Mouse (Mus musculus) layer of hippocampus, postnatal 14 days (tissue): ENCODE data around the gene Cbx2. TPM values are rescaled to one million over a fixed set of nuclear protein-coding genes. Genes with fewer than 3 reads are reported as not detected.

Source experiments
- DNase-seq, 2 experiments: peaks; one replicate each; pipeline ENCODE4 v3.0.0; 2021 to 2022; ENCODE audit warnings: low spot score in 2 of 2, mixed read lengths in 1 of 2
- total RNA-seq, 2 experiments: library from RNA; stranded (reverse); gene quantifications; 2 replicates each; pipeline ENCODE4 v1.2.3; 2021

The Cbx2 gene
- total RNA-seq, 2 experiments from 2014 or later, result 3.6 to 4.2 TPM

- DNase-seq, result no peak
Observed at GRCm38 (mm10) chr11:119014455-119014854, 8.3 kb upstream of the Cbx2 start.

DNA sequence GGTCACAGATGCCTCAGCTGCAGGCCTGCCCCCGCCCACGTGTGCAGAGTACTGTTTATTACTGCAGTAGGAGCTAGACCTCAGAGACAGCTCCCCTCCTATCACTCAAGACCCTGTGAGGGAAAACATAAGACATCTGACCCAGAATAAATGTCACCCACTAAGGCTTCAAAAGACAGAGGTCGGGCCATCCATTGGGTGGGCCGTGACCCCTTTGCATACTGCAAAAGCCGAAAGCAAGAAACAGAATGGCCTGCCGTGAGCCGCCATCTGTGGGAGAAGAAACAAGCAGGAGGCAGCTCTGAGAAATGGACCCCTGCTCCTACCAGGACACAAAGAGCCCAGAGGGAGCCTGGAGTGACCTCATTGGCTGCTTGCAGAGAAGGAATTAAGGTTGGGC lies 5.3 kb upstream of the Cbx2 start:
- no peak for DNase-seq

GRCm38 (mm10) chr11:119021180-119021579 lies 1.6 kb upstream of the Cbx2 start:
- no peak for DNase-seq

DNA sequence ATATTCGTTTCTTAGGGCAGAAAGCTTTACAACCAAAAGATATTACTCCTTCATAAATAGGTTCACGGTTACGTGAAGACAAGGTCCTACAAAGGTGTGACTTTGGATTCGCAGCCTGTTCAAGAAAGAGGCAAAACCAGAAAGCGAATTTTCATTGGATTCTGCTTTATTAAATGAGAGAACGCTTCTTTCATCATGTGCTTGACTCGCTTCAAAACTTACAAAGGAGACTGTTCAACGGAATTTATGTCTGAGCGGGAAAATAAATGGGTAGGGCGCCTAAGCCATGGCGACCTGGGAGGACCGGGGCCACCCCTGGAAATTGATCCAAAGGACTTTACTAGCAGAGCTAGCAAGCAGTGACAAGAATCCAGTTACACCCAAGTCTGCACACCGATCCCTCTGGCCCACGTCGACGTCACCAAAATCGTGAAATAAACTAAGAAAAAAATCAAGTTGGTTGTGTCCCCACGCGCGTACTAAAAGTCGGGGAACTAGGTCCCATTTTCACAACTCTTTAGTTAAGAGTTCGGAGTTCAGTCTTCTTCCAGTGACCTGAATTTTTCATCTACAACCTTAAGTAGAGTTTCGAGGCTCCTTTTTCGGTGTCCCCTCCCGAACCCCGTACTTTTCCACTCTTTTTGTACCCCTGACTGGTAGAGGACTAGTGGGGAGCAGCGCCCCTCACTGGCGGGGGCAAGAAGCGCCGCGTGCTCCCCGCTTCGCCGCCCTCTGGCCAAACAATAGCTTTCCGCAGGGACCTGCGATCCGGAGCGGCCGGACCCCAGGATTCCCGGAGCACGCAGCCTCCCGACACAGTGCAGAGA lies 481 bp upstream of the Cbx2 start:
- no peak for DNase-seq

- no peak for DNase-seq
Observed at GRCm38 (mm10) chr11:119023616-119023980, 836 bp downstream of the Cbx2 start.

- DNase-seq, result no peak
Observed at GRCm38 (mm10) chr11:119024260-119024659, 1.5 kb downstream of the Cbx2 start.

DNA sequence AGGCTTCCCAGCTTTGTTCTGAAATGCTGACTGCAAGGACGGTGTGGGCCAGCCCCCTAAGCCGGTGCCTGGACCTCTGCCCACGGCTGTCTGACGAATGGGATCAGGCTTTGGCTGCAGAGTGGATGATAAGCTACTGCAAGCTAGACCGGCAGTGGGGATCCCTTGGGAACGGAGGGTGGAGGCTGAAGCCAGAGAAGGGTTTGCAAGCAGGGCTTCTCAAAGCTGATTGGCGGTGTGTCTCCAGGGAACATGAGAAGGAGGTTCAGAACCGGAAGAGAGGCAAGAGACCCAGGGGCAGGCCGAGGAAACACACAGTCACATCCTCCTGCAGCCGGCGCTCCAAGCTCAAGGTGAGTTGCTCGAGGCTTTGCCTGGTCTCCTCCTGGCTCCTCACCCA lies 3.4 kb downstream of the Cbx2 start:
- DNase-seq, result no peak

DNA sequence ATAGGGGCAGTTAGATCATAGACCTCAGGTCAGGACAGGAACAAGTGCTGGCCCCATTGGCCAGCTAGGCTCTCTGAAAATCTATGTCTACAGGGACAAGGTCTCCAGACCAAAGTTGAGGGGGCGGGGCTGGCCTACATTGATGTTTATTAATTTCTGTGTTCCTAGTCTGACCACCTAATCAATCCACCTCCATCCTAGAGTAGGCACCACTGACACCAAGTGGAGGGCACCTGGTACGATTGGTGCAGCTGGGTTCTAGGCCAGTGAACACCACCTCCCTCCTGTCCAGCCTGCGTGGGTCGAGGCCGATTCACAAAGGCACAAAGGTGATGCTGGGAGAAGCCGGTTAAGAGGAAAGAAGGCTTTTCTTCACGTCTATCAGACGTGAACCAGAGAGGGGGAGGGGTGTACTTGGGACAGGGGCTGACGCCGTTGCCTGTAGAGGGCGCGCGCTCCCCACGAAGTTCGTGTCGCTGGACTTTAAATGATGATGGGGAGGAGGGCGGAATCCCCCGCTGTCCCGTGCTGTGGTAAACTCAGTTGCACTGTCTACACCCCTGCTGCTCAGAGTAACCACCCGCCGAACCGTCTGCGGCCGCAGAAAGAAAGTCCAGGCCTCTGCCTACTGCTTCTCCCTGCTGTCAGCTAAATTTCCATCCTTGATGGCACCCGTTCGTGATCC lies 11.3 kb downstream of the Cbx2 start:
- peak; percentile 81 for DNase-seq

- no peak for DNase-seq
Observed at GRCm38 (mm10) chr11:119034635-119035034, 11.9 kb downstream of the Cbx2 start.

DNA sequence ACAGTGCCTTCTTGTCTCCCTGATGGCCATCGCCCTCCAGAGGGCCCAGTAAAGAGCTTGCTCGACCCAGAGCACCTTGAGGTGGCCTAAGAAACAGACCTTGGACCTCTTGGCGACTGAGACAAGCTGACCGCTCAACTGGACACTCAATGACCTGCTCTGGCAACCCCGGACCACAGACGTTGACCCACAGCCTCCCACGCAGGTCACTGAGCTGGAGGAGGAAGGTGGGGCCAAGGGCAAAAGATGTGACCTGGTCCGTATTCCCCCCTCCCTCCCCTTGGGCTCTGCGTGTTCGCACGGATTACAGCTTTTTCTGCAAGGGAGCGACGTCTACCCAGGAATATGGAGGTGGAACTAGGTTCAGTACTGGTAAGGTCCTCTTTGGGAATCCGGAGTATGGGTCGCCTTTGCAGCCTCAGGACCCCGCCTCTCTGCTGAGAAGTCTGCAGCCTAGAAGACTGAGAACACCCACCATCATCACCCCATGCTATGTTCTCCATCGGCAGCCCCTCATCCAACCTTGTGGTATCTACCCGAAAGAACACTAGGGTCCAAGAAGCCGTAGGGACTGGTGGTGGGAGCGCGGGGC lies 12.4 kb downstream of the Cbx2 start:
- DNase-seq, result no peak

GRCm38 (mm10) chr11:119035686-119036165 lies 13.0 kb downstream of the Cbx2 start:
- no peak for DNase-seq

DNA sequence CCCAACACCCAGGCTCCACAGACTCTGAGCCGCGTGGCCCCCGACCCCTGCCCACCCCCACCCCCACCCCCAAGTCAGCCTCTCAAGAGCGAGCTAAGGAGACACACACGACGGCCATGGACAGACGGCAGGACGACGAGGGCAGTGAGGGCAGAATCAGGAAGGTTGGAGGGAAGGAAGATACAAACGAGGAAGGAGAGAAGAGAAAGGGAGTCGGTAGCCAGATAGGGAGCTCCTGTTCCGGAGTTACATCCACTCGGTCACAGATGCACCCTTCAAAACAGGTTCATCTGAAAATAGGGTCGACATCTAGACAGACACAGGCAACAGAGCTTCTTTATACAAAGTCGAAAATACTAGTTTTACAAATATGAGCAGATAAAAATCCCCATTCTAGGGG lies 13.7 kb downstream of the Cbx2 start:
- DNase-seq, result no peak

DNA sequence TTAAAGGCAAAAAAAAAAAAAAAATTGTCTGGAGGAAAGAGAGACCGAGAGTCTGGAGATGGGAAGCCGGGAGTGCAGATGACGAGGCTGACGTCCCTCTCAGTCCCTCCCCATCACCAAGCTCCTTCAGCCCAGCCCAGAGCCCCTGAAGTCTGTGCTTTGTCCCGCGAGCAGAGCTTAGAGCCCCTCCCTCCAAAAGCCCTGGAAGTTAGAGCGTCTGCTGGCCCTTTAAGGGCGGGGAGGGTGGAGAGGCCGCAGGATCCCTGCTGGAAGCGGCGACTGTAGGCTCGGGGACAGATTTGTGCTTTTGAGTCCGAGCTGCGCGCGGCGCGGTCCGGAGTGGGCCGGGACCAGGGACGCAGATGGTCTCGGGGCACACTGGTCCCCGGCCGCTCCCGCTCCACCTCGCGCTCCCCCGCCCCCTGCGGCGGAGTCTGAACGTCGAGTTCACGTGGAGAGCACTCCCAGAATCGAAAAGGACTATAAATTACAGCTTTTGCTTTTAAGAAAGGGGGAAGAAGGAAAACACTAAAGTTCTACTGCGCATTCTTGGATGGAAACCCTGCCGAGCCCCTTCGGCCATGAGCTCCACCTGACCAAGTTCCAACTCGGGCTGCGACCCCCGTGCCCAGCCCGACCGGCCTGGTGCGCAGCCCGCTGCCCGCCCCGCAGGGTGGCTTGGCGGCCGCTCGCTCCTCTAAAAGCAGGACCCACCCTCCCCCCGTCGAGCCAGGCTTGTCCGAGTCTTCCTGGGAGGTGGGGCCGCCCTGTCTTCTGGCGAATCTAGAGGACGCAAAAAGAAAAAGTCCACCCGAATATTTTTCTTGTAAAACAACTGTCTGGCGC lies 14.4 kb downstream of the Cbx2 start:
- no peak for DNase-seq

GRCm38 (mm10) chr11:119037780-119038401 lies 15.1 kb downstream of the Cbx2 start:
- DNase-seq, result no peak

GRCm38 (mm10) chr11:119038744-119039484 lies 16.2 kb downstream of the Cbx2 start:
- DNase-seq, result no peak

- no peak for DNase-seq
Observed at GRCm38 (mm10) chr11:119039732-119040512, 17.2 kb downstream of the Cbx2 start.

GRCm38 (mm10) chr11:119040600-119041324 lies 18.0 kb downstream of the Cbx2 start, which contains the start of gene Cbx8:
Cbx8 (minus strand) TSS chr11:119040969.
- DNase-seq, result peak; percentile 99 to 100

DNA sequence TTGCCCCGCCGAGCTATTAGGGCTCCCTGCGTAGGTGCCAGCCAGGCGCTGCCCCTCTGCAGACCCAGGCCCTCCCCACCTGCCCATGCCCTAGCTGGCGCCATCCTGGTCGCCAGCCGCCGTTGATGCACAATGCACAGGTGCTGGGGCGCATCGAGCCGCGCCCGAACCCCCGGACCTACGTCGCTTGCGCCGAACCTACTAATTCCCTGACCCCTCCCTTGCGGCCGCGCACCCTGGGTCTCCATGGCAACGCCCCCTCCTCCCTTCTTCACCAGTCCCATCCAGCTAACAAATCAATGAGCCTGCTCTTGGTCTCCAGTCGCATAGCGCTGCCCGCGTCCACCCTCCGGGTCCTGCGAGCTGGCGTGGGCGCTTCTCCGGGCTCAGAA lies 18.6 kb downstream of the Cbx2 start:
- peak in 1 of 2 experiments; percentile 76 for DNase-seq
